Mouse (Mus musculus) stomach, postnatal 0 days (tissue): ENCODE results near the gene Plcxd3. TPM values are rescaled to one million over a fixed set of nuclear protein-coding genes. Genes with fewer than 3 reads are reported as not detected.
A peak's percentile ranks its signal among the peaks of the same experiment; 100 is the strongest.

Source experiments
- ATAC-seq: fragments of 200-750 bp; cut with Nextera tagmentation; 2 replicates; pipeline ENCODE4 v1.8.0; 2017; ENCODE audit not compliant: low FRiP score, low TSS enrichment
- DNase-seq: peaks from one replicate; pipeline ENCODE4 v3.0.0-alpha.2; 2016; ENCODE audit warnings: low spot score
- H3K27ac ChIP-seq: fragments of 300-500 bp; sonication (generic); replicated peaks from 2 replicates; pipeline ENCODE4 v1.5.1; 2014; ENCODE audit warnings: mild to moderate bottlenecking, control low read depth
- H3K27me3 ChIP-seq: fragments of 300-500 bp; sonication (generic); 2 replicates; pipeline ENCODE4 v1.6.1; 2014; ENCODE audit warnings: low read length; ENCODE audit not compliant: control insufficient read depth, insufficient read depth
- H3K36me3 ChIP-seq: fragments of 300-500 bp; sonication (generic); 2 replicates; pipeline ENCODE4 v1.6.1; 2014; ENCODE audit warnings: low read length, mixed read lengths; ENCODE audit not compliant: control insufficient read depth, insufficient read depth
- H3K4me1 ChIP-seq: fragments of 300-500 bp; sonication (generic); replicated peaks from 2 replicates; pipeline ENCODE4 v1.6.1; 2014; ENCODE audit warnings: antibody characterized with exemption; ENCODE audit not compliant: control insufficient read depth, insufficient read depth
- H3K4me2 ChIP-seq: fragments of 300-500 bp; sonication (generic); replicated peaks from 2 replicates; pipeline ENCODE4 v1.6.1; 2014; ENCODE audit warnings: low read depth, mild to moderate bottlenecking, control low read depth, moderate library complexity
- H3K4me3 ChIP-seq: fragments of 300-500 bp; sonication (generic); 2 replicates; pipeline ENCODE4 v1.5.1; 2014; ENCODE audit warnings: low read depth, low read length, control low read depth
- H3K9ac ChIP-seq: fragments of 300-500 bp; sonication (generic); 2 replicates; pipeline ENCODE4 v1.6.1; 2014; ENCODE audit warnings: mild to moderate bottlenecking, low read length, control low read depth, mixed read lengths
- H3K9me3 ChIP-seq: fragments of 300-500 bp; sonication (generic); 2 replicates; pipeline ENCODE4 v1.6.1; 2016; ENCODE audit warnings: low read length; ENCODE audit not compliant: control insufficient read depth
- CTCF ChIP-seq: IDR thresholded peaks from 2 replicates; pipeline ENCODE4 v1.5.1; 2016; ENCODE audit warnings: antibody characterized with exemption, low read depth, mild to moderate bottlenecking, moderate library complexity
- EP300 ChIP-seq: optimal IDR thresholded peaks from 2 replicates; pipeline ENCODE3; 2016; ENCODE audit warnings: antibody characterized with exemption
- WGBS: fragments of 180-500 bp; shearing (Covaris S2); extraction: QIAGEN DNeasy Blood & Tissue Kit; methylation state at CpG from one replicate; pipeline ENCODE4 v1.1.7; 2014; 5-methylcytosine and 5-hydroxymethylcytosine counted together
- polyA plus RNA-seq: library from polyadenylated mRNA; unstranded; fragments of >200 nt; fragmentation: Nextera tagmentation; extraction: Ambion mirVana; gene quantifications from 2 replicates; pipeline ENCODE4 v1.2.1, GENCODE M21; 2015

Plcxd3 gene
- polyA plus RNA-seq, 1 experiment from 2014 or later: 2.2 TPM

DNA sequence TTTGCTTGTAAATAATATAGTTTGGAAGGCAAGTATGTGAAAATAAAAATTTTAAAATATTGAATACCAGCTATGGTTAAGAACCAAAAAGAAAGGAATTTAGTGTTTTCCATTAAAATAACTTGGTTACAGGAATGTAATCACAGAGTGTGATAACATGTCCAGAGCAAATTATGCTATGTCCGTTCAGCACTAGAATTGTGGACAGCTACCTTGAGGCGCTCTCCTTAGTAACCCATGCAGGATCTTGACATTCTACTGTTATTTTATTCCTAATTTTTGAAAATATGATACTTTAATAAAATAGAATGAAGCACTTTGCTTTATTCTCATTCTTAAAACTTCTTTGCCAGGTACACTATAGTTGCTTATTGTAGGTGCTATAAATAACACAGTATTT is 7.5 kb upstream of the Plcxd3 start:
- H3K36me3 ChIP-seq: no peaks in the 10 kb centered on the region
- ATAC-seq: no peak
- no peaks in the 10 kb centered on the region for H3K9me3 ChIP-seq
- no peak overlapping the region for H3K27ac ChIP-seq
- WGBS: 55% methylated on average over 2 of the region's 2 CpGs
- no peaks in the 10 kb centered on the region for H3K27me3 ChIP-seq
- H3K4me2 ChIP-seq: no peak overlapping the region
- H3K4me3 ChIP-seq: no peak overlapping the region
- TF ChIP-seq EP300: no peak
- no peak for TF ChIP-seq CTCF
- H3K9ac ChIP-seq: no peak overlapping the region
- H3K4me1 ChIP-seq: no peaks in the 10 kb centered on the region
- DNase-seq: no peak

DNA sequence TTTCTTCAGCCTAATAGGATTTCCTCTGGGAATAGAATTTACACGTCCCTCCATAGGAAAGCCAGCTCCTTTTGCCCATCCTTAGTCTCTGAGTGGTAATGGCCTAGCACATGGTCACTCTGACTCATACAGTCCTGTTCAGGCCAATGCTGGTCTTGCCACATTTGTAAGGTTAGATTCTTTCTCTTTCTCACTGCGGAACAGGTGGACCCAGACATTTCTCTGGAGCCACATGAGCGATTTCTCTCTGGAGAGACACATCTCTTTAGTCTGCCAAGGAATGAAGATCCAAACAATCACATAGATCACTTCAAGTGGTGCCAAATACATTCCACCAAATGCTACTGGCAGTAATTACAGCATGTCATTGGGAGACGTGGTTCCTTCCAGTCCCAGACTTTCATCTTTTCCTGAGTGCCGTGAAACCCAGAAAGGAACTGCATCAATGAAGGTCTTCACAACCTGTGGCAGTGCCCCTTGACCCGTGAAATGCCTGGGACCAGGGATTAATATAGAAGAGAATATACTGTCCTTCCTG is 769 bp upstream of the Plcxd3 start:
- H3K9me3 ChIP-seq: no peaks in the 10 kb centered on the region
- no peaks in the 10 kb centered on the region for H3K36me3 ChIP-seq
- H3K4me3 ChIP-seq: no peak overlapping the region
- 58% methylated on average over 6 of the region's 6 CpGs for WGBS
- no peak overlapping the region for H3K4me2 ChIP-seq
- ATAC-seq (no peak), DNase-seq (no peak)
- H3K27ac ChIP-seq: no peak overlapping the region
- TF ChIP-seq CTCF (no peak), EP300 (no peak)
- H3K27me3 ChIP-seq: no peaks in the 10 kb centered on the region
- no peak overlapping the region for H3K9ac ChIP-seq
- no peaks in the 10 kb centered on the region for H3K4me1 ChIP-seq

DNA sequence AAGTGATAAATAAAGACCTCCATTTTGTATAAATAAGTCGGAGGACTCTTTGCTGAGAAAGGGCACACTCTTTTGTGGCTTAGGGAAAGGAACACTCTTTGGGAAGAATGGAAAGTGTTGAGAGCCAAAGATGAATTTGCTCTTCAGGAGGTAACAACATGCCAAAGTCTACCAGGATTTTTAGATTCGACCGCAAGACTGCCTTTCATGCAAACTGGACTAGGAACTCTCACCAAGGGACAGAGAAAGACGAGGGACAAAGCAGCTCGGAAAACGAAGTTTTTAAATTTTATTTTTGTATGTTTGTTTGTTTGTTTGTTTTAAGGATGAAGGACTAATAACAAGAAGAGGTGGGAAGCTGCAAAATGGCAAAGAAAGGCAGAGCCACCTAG is 264 bp upstream of the Plcxd3 start:
- Histone ChIP-seq H3K27ac (no peak overlapping the region), H3K36me3 (no peaks in the 10 kb centered on the region), H3K27me3 (no peaks in the 10 kb centered on the region), H3K4me2 (peak overlapping the region; percentile 47), H3K9ac (no peak overlapping the region), H3K4me3 (peak overlapping the region; percentile 22), H3K9me3 (no peaks in the 10 kb centered on the region), H3K4me1 (no peaks in the 10 kb centered on the region)
- WGBS: 24% methylated on average over 6 of the region's 6 CpGs
- DNase-seq (no peak), ATAC-seq (no peak)
- no peak for TF ChIP-seq CTCF

DNA sequence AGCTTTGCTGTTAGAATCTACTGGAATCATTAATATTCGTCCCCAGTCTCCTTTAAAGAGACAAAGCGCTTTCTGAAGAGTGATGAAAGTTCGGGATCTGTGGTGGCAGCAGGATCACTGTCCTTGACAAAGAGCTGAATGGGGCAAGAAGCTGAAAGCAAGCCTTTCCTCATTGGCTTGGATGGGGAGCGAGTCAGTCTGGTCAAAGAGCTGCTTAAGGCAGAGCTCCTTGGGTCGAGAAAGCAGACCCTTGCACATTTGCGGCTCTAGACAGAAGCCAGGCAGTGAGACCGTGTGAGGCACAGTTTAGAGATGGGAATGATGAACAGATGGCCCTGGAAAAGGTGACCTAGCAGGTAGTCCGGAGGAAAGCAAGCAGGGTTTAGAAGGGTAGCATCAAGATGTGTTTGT is 935 bp downstream of the Plcxd3 start:
- Histone ChIP-seq H3K36me3 (no peaks in the 10 kb centered on the region), H3K4me3 (peak overlapping the region; percentile 22; the same call in 1 of the 2 replicates), H3K4me2 (peak overlapping the region; percentile 47; the same call in 1 of the 2 replicates), H3K27me3 (no peaks in the 10 kb centered on the region), H3K27ac (no peak overlapping the region), H3K4me1 (no peaks in the 10 kb centered on the region), H3K9me3 (no peaks in the 10 kb centered on the region), H3K9ac (no peak overlapping the region)
- DNase-seq (no peak), ATAC-seq (no peak)
- TF ChIP-seq CTCF (no peak), EP300 (no peak)
- 16% methylated on average over 8 of the region's 8 CpGs for WGBS

DNA sequence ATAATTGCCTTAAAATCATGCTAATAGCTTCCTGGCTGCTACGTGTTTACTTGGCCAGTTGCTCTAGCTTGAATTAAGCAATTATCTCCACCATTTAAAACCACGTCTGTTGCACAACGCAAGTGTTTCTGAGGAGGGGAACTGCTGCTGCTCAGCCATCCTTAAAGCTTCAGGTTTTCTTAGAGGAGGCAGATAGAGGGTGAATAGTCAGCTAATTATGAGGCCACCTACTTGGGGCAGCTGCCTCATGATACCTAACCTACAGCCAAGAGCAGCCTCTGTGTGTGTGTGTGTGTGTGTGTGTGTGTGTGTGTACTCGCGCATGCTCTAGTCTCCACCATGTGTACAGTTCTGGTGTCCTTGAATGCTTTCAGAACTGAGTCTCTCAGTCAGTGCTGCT is 3.5 kb downstream of the Plcxd3 start:
- Histone ChIP-seq H3K4me2 (no peak overlapping the region), H3K4me1 (no peaks in the 10 kb centered on the region), H3K36me3 (no peaks in the 10 kb centered on the region), H3K4me3 (no peak overlapping the region), H3K27ac (no peak overlapping the region), H3K27me3 (no peaks in the 10 kb centered on the region), H3K9me3 (no peaks in the 10 kb centered on the region), H3K9ac (no peak overlapping the region)
- no peak for ATAC-seq
- WGBS: 75% methylated on average over 5 of the region's 5 CpGs
- no peak for DNase-seq
- no peak for TF ChIP-seq CTCF
- TF ChIP-seq EP300: no peak

DNA sequence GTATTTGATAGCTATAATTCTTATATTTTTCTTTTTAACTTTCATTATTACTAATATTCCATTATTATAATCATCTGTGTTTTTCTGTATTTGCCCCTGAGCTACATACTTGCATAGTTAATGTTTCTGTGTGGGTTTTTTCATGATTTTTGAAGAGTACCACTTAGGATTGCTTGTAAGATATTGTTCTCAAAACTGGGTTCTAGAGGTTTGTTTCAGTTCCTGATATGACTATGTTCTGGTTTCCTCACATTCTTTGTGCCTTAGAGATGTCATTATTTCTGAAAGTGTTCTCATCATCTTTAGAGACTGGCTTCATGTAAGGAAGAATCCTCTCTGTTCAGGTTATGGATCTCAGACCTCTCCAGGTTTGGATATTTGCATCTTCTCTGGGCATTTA is 12.5 kb downstream of the Plcxd3 start:
- no peak for TF ChIP-seq EP300
- no peak for TF ChIP-seq CTCF
- ATAC-seq (no peak), DNase-seq (no peak)
- H3K4me3 ChIP-seq: no peak overlapping the region
- H3K27ac ChIP-seq: no peak overlapping the region
- H3K9me3 ChIP-seq: no peaks in the 10 kb centered on the region
- no peak overlapping the region for H3K9ac ChIP-seq
- no peaks in the 10 kb centered on the region for H3K36me3 ChIP-seq
- H3K4me2 ChIP-seq: no peak overlapping the region
- H3K27me3 ChIP-seq: no peaks in the 10 kb centered on the region
- H3K4me1 ChIP-seq: no peaks in the 10 kb centered on the region
